Mouse (Mus musculus): ENCODE data around the gene Tectb.
"Not testable (repeated sequence)": the region's sequence is repeated elsewhere in the genome, so short reads cannot be mapped to it uniquely, and the experiment has no call there.

The Tectb gene

GRCm38 (mm10) chr19:55180433-55180832 lies at the start of gene Tectb:
Tectb (plus strand) TSS chr19:55180733.
- no peak for DNase-seq (ENCODE audit: low spot score)

- no peak for DNase-seq (ENCODE audit: low spot score)
Observed at GRCm38 (mm10) chr19:55131747-55132146, 48.8 kb upstream of the Tectb start.

GRCm38 (mm10) chr19:55132476-55132875 lies 48.1 kb upstream of the Tectb start:
- no peak for DNase-seq (ENCODE audit: low spot score)

GRCm38 (mm10) chr19:55134521-55134920 lies 46.0 kb upstream of the Tectb start:
- DNase-seq (ENCODE audit: low spot score) = no peak

- DNase-seq (ENCODE audit: low spot score) = no peak
Observed at GRCm38 (mm10) chr19:55135918-55136317, 44.6 kb upstream of the Tectb start.

- DNase-seq (ENCODE audit: low spot score) = no peak
Observed at GRCm38 (mm10) chr19:55136693-55137427, 43.7 kb upstream of the Tectb start.

GRCm38 (mm10) chr19:55137884-55138283 lies 42.6 kb upstream of the Tectb start:
- no peak for DNase-seq (ENCODE audit: low spot score)

GRCm38 (mm10) chr19:55138506-55138905 lies 42.0 kb upstream of the Tectb start:
- no peak for DNase-seq (ENCODE audit: low spot score)

- DNase-seq (ENCODE audit: low spot score) = no peak
Observed at GRCm38 (mm10) chr19:55139301-55139700, 41.2 kb upstream of the Tectb start.

- DNase-seq (ENCODE audit: low spot score) = no peak
Observed at GRCm38 (mm10) chr19:55143391-55144300, 36.9 kb upstream of the Tectb start.

GRCm38 (mm10) chr19:55144691-55145090 lies 35.8 kb upstream of the Tectb start:
- DNase-seq (ENCODE audit: low spot score) = no peak

GRCm38 (mm10) chr19:55145136-55145535 lies 35.4 kb upstream of the Tectb start:
- DNase-seq (ENCODE audit: low spot score) = no peak

GRCm38 (mm10) chr19:55147568-55147967 lies 33.0 kb upstream of the Tectb start:
- DNase-seq (ENCODE audit: low spot score) = no peak

GRCm38 (mm10) chr19:55148109-55148508 lies 32.4 kb upstream of the Tectb start:
- no peak for DNase-seq (ENCODE audit: low spot score)

- DNase-seq (ENCODE audit: low spot score) = no peak
Observed at GRCm38 (mm10) chr19:55149646-55150045, 30.9 kb upstream of the Tectb start.

- not testable (repeated sequence) for DNase-seq (ENCODE audit: low spot score)
Observed at GRCm38 (mm10) chr19:55152274-55152673, 28.3 kb upstream of the Tectb start.

GRCm38 (mm10) chr19:55152983-55153382 lies 27.6 kb upstream of the Tectb start:
- no peak for DNase-seq (ENCODE audit: low spot score)

- no peak for DNase-seq (ENCODE audit: low spot score)
Observed at GRCm38 (mm10) chr19:55157029-55157428, 23.5 kb upstream of the Tectb start.

- no peak for DNase-seq (ENCODE audit: low spot score)
Observed at GRCm38 (mm10) chr19:55158606-55159005, 21.9 kb upstream of the Tectb start.

GRCm38 (mm10) chr19:55159826-55160225 lies 20.7 kb upstream of the Tectb start:
- no peak for DNase-seq (ENCODE audit: low spot score)

GRCm38 (mm10) chr19:55162271-55162670 lies 18.3 kb upstream of the Tectb start:
- no peak for DNase-seq (ENCODE audit: low spot score)

GRCm38 (mm10) chr19:55164162-55164561 lies 16.4 kb upstream of the Tectb start:
- DNase-seq (ENCODE audit: low spot score) = no peak

Data from layer of hippocampus, adult 11-12 months (tissue).